Mouse (Mus musculus) MEL (cell line): ENCODE results near the gene Mical3. TPM values are rescaled to one million over a fixed set of nuclear protein-coding genes. Genes with fewer than 3 reads are reported as not detected.

ENCODE experiments used
- DNase-seq: peaks from one replicate; pipeline ENCODE4 v3.0.0; 2011; ENCODE audit warnings: low read depth, low spot score
- H3K27ac ChIP-seq: 2 replicates; pipeline ENCODE4 v1.5.1; 2012; ENCODE audit warnings: low read depth, mild to moderate bottlenecking, control low read depth, low read length, moderate library complexity; ENCODE audit not compliant: control insufficient read depth
- H3K27me3 ChIP-seq, 2 experiments: fragments of 150-350 bp in 1 of 2; sonication (generic) in 1 of 2; 2 replicates each; pipeline ENCODE4 v1.6.1; 2012; ENCODE audit warnings: low read length in 2 of 2, mild to moderate bottlenecking in 2 of 2, improper control_type of control experiment in 1 of 2, moderate library complexity in 1 of 2; ENCODE audit not compliant: insufficient read depth in 2 of 2, control insufficient read depth in 1 of 2
- H3K36me3 ChIP-seq, 2 experiments: 2 replicates each; pipeline ENCODE4 v1.6.1; 2012 to 2014; ENCODE audit warnings: low read length in 2 of 2, improper control_type of control experiment in 1 of 2, inconsistent platforms in 1 of 2, mild to moderate bottlenecking in 1 of 2; ENCODE audit not compliant: insufficient read depth in 2 of 2, control insufficient read depth in 1 of 2
- H3K4me1 ChIP-seq, 2 experiments: fragments of 150-350 bp in 1 of 2; sonication (generic) in 1 of 2; 2 replicates each; pipeline ENCODE4 v1.6.1; 2012; ENCODE audit warnings: low read length in 2 of 2, improper control_type of control experiment in 1 of 2, mild to moderate bottlenecking in 1 of 2; ENCODE audit not compliant: insufficient read depth in 2 of 2, control insufficient read depth in 1 of 2
- H3K4me3 ChIP-seq, 2 experiments: fragments of 150-350 bp in 1 of 2; sonication (generic) in 1 of 2; 2 replicates each; pipeline ENCODE4 v1.5.1; 2012; ENCODE audit warnings: low read depth in 2 of 2, low read length in 2 of 2, mild to moderate bottlenecking in 2 of 2, moderate library complexity in 2 of 2, control low read depth in 1 of 2, improper control_type of control experiment in 1 of 2; ENCODE audit not compliant: control insufficient read depth in 1 of 2, insufficient read depth in 1 of 2
- H3K79me2 ChIP-seq: 2 replicates; pipeline ENCODE4 v1.6.1; 2012; ENCODE audit warnings: mild to moderate bottlenecking, low read length, moderate library complexity; ENCODE audit not compliant: control insufficient read depth, poor library complexity, insufficient read depth
- H3K9ac ChIP-seq: 2 replicates; pipeline ENCODE4 v1.6.1; 2012; ENCODE audit warnings: low read depth, mild to moderate bottlenecking, control low read depth, low read length, moderate library complexity; ENCODE audit not compliant: control insufficient read depth, poor library complexity, severe bottlenecking
- H3K9me3 ChIP-seq: fragments of 150-350 bp; sonication (generic); replicated peaks from 2 replicates; pipeline ENCODE4 v1.6.1; 2012; ENCODE audit warnings: mild to moderate bottlenecking, low read length, improper control_type of control experiment, moderate library complexity; ENCODE audit not compliant: insufficient read depth
- BHLHE40 ChIP-seq: IDR thresholded peaks from 2 replicates; pipeline ENCODE4 v1.6.1; 2012; ENCODE audit warnings: low read depth, mild to moderate bottlenecking, inconsistent platforms, low read length, improper control_type of control experiment, borderline replicate concordance
- CHD1 ChIP-seq: IDR thresholded peaks from 2 replicates; pipeline ENCODE4 v1.6.1; 2012; ENCODE audit warnings: low read depth, mild to moderate bottlenecking, inconsistent platforms, low read length, improper control_type of control experiment
- CHD2 ChIP-seq: IDR thresholded peaks from 2 replicates; pipeline ENCODE4 v1.6.1; 2011; ENCODE audit warnings: low read length, improper control_type of control experiment
- CTCF ChIP-seq, 3 experiments: IDR thresholded peaks in 2 of 3; conservative IDR thresholded peaks in 1 of 3; 2 replicates each; pipeline ENCODE4 v1.5.1; 2011 to 2012; ENCODE audit warnings: low read length in 3 of 3, low read depth in 2 of 3, mild to moderate bottlenecking in 2 of 3, improper control_type of control experiment in 1 of 3, inconsistent platforms in 1 of 3, mixed read lengths in 1 of 3, moderate library complexity in 1 of 3; ENCODE audit not compliant: control insufficient read depth in 1 of 3, insufficient read depth in 1 of 3, poor library complexity in 1 of 3, severe bottlenecking in 1 of 3
- E2F4 ChIP-seq: IDR thresholded peaks from 2 replicates; pipeline ENCODE4 v1.6.1; 2011; ENCODE audit warnings: low read depth, low read length, improper control_type of control experiment, borderline replicate concordance
- ELF1 ChIP-seq: IDR thresholded peaks from 2 replicates; pipeline ENCODE4 v1.6.1; 2014; ENCODE audit warnings: low read depth, mild to moderate bottlenecking, inconsistent platforms, low read length, improper control_type of control experiment, moderate library complexity
- EP300 ChIP-seq, 2 experiments: IDR thresholded peaks; 2 replicates each; pipeline ENCODE4 v1.6.1; 2011; ENCODE audit warnings: improper control_type of control experiment in 2 of 2, low read length in 2 of 2, low read depth in 1 of 2, mild to moderate bottlenecking in 1 of 2
- ETS1 ChIP-seq: IDR thresholded peaks from 2 replicates; pipeline ENCODE4 v1.6.1; 2012; ENCODE audit warnings: low read depth, mild to moderate bottlenecking, inconsistent platforms, low read length, improper control_type of control experiment, moderate library complexity
- GATA1 ChIP-seq: IDR thresholded peaks from 2 replicates; pipeline ENCODE4 v1.6.1; 2011; ENCODE audit warnings: low read depth, low read length, improper control_type of control experiment
- HCFC1 ChIP-seq: IDR thresholded peaks from 2 replicates; pipeline ENCODE4 v1.6.1; 2012; ENCODE audit warnings: low read depth, mild to moderate bottlenecking, inconsistent platforms, low read length, improper control_type of control experiment, moderate library complexity
- JUND ChIP-seq: IDR thresholded peaks from 2 replicates; pipeline ENCODE4 v1.6.1; 2011; ENCODE audit warnings: low read depth, mild to moderate bottlenecking, improper control_type of control experiment, low read length
- KAT2A ChIP-seq: conservative IDR thresholded peaks from 2 replicates; pipeline ENCODE4 v1.6.1; 2012; ENCODE audit warnings: low read depth, low read length, improper control_type of control experiment, inconsistent platforms
- MAX ChIP-seq: IDR thresholded peaks from 2 replicates; pipeline ENCODE4 v1.6.1; 2011; ENCODE audit warnings: low read length, improper control_type of control experiment
- MYB ChIP-seq: IDR thresholded peaks from 2 replicates; pipeline ENCODE4 v1.6.1; 2011; ENCODE audit warnings: mild to moderate bottlenecking, low read depth, low read length, improper control_type of control experiment
- NELFE ChIP-seq: IDR thresholded peaks from 2 replicates; pipeline ENCODE4 v1.6.1; 2011; ENCODE audit warnings: low read depth, low read length, improper control_type of control experiment
- NRF1 ChIP-seq: IDR thresholded peaks from 2 replicates; pipeline ENCODE4 v1.6.1; 2014; ENCODE audit warnings: low read depth, mild to moderate bottlenecking, inconsistent platforms, low read length, improper control_type of control experiment, moderate library complexity; ENCODE audit not compliant: poor library complexity, insufficient read depth, severe bottlenecking
- POLR2A ChIP-seq, 2 experiments: IDR thresholded peaks; 2 replicates each; pipeline ENCODE4 v1.6.1; 2011 to 2012; ENCODE audit warnings: low read length in 2 of 2, mild to moderate bottlenecking in 2 of 2, control low read depth in 1 of 2, improper control_type of control experiment in 1 of 2, low read depth in 1 of 2, moderate library complexity in 1 of 2; ENCODE audit not compliant: control insufficient read depth in 1 of 2, insufficient read depth in 1 of 2, poor library complexity in 1 of 2
- POLR2AphosphoS2 ChIP-seq: IDR thresholded peaks from 2 replicates; pipeline ENCODE4 v1.6.1; 2011; ENCODE audit warnings: low read length, improper control_type of control experiment
- POLR2AphosphoS5 ChIP-seq: IDR thresholded peaks from 2 replicates; pipeline ENCODE4 v1.6.1; 2012; ENCODE audit warnings: low read depth, borderline replicate concordance, mild to moderate bottlenecking, inconsistent platforms, low read length, moderate library complexity, mixed read lengths
- RAD21 ChIP-seq: IDR thresholded peaks from 2 replicates; pipeline ENCODE4 v1.6.1; 2011; ENCODE audit warnings: mild to moderate bottlenecking, low read depth, low read length, improper control_type of control experiment
- RCOR1 ChIP-seq: IDR thresholded peaks from 2 replicates; pipeline ENCODE4 v1.6.1; 2012; ENCODE audit warnings: low read depth, mild to moderate bottlenecking, inconsistent platforms, low read length, improper control_type of control experiment
- SMC3 ChIP-seq: IDR thresholded peaks from 2 replicates; pipeline ENCODE4 v1.6.1; 2011; ENCODE audit warnings: low read depth, low read length, improper control_type of control experiment
- TAL1 ChIP-seq: IDR thresholded peaks from 2 replicates; pipeline ENCODE4 v1.6.1; 2012; ENCODE audit warnings: mild to moderate bottlenecking, inconsistent platforms, low read length, moderate library complexity, mixed read lengths
- TBP ChIP-seq: IDR thresholded peaks from 2 replicates; pipeline ENCODE4 v1.8.0; 2011; ENCODE audit warnings: low read depth, low read length, improper control_type of control experiment
- USF1 ChIP-seq: IDR thresholded peaks from 2 replicates; pipeline ENCODE4 v1.6.1; 2014; ENCODE audit warnings: low read depth, mild to moderate bottlenecking, inconsistent platforms, low read length, improper control_type of control experiment, moderate library complexity
- USF2 ChIP-seq, 2 experiments: IDR thresholded peaks; 2 replicates each; pipeline ENCODE4 v1.6.1; 2011 to 2012; ENCODE audit warnings: improper control_type of control experiment in 2 of 2, low read length in 2 of 2, borderline replicate concordance in 1 of 2, inconsistent platforms in 1 of 2, low read depth in 1 of 2, mild to moderate bottlenecking in 1 of 2; ENCODE audit not compliant: insufficient read depth in 1 of 2
- ZC3H11A ChIP-seq: IDR thresholded peaks from 2 replicates; pipeline ENCODE4 v1.6.1; 2012; ENCODE audit warnings: low read depth, mild to moderate bottlenecking, inconsistent platforms, low read length, improper control_type of control experiment
- ZKSCAN1 ChIP-seq: IDR thresholded peaks from 2 replicates; pipeline ENCODE4 v1.6.1; 2012; ENCODE audit warnings: low read depth, mild to moderate bottlenecking, inconsistent platforms, low read length, improper control_type of control experiment, moderate library complexity
- ZMIZ1 ChIP-seq: IDR thresholded peaks from 2 replicates; pipeline ENCODE4 v1.6.1; 2012; ENCODE audit warnings: low read depth, mild to moderate bottlenecking, inconsistent platforms, low read length, improper control_type of control experiment, moderate library complexity
- ZNF384 ChIP-seq: IDR thresholded peaks from 2 replicates; pipeline ENCODE4 v1.6.1; 2012; ENCODE audit warnings: low read depth, mild to moderate bottlenecking, inconsistent platforms, low read length, improper control_type of control experiment
- polyA plus RNA-seq, 2 experiments: library from polyadenylated mRNA; stranded (reverse) in 1 of 2; unstranded in 1 of 2; fragments of >175 nt in 1 of 2; fragments of >200 nt in 1 of 2; gene quantifications; 2 replicates each; pipeline versions ENCODE4 v1.2.1 to v1.2.4; 2012; ENCODE audit warnings: low replicate concordance in 2 of 2, low read depth in 1 of 2; ENCODE audit not compliant: insufficient read length in 2 of 2, insufficient read depth in 1 of 2, missing spikeins in 1 of 2
- total RNA-seq: library from RNA; depleted of rRNA; stranded (reverse); fragments of 300-350 nt; gene quantifications from 2 replicates; pipeline ENCODE4 v1.2.3, GENCODE M21; 2012

Mical3 gene
- total and polyA plus RNA-seq, 3 experiments: 19.8 to 125 (median 31.4) TPM

GRCm38 (mm10) chr6:121117142-121117541, 13.7 kb downstream of the Mical3 start (continued):
- TF ChIP-seq POLR2AphosphoS2: no peak

- peaks cover 0 to 7% of the 10 kb centered on the region in 2 experiments; a peak in 2 of 4 replicates for H3K36me3 ChIP-seq
- H3K9ac ChIP-seq: no peak overlapping the region
- H3K4me1 ChIP-seq: peaks cover 0 to 7% of the 10 kb centered on the region in 2 experiments; a peak in 3 of 4 replicates
- H3K27ac ChIP-seq: no peak overlapping the region
- TF ChIP-seq BHLHE40 (no peak), RCOR1 (no peak), ZNF384 (no peak), MAX (no peak), ZMIZ1 (no peak), USF2 (IDR thresholded peaks at IDR 0.05; ENCODE audit: borderline replicate concordance in 1 of 2, insufficient read depth in 1 of 2, low read depth in 1 of 2, low read length in 2 of 2) (no peak), CHD2 (no peak), ETS1 (no peak), CHD1 (no peak), POLR2A (IDR thresholded peaks at IDR 0.05; ENCODE audit: control insufficient read depth in 1 of 2, insufficient read depth in 1 of 2, low read depth in 1 of 2, low read length in 2 of 2, poor library complexity in 1 of 2) (no peak), RAD21 (no peak), SMC3 (no peak), MYB (no peak), KAT2A (no peak), ZC3H11A (no peak), TAL1 (no peak)
- DNase-seq: no peak
- H3K27me3 ChIP-seq: no peaks in the 10 kb centered on the region
- H3K9me3 ChIP-seq: no peaks in the 10 kb centered on the region
- H3K4me3 ChIP-seq: no peak overlapping the region
- H3K79me2 ChIP-seq: no peaks in the 10 kb centered on the region
These were observed 14.4 kb downstream of the Mical3 start for GRCm38 (mm10) chr6:121116434-121116833.

DNA sequence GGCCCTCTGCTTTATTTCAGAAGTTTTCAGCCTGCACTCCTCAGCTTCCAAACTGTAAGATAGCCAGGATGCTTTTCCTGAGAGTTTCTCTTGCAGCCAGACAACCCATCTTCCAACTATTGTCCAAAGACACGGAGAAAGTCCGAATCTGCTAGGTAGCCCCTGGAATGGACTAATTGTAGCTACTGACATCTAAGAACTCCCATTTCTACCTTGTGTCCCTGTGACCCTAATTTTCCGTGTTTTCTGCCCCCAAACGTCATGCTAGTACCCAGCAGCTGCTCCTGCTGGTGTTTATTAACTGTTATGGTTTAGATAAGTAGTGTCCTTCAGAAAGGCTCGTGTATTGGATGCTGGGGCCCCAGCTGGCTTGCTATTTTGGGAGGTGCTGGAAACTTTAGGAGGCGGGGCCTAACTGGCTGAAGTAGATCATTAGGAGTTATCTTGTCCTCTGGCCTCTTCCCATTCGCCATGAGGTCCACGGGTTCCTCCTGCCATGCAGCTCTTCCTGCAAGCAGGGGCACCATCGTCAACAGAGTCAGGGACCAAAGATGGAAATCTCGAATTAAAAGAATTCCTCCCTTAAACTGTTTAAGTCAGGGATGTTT, 19.2 kb downstream of the Mical3 start:
- Histone ChIP-seq H3K79me2 (peaks cover 28% of the 10 kb centered on the region), H3K4me3 (peak overlapping the region; percentile 28 to 53), H3K9me3 (no peaks in the 10 kb centered on the region), H3K27ac (peak overlapping the region; percentile 65), H3K36me3 (peaks cover 0 to 16% of the 10 kb centered on the region in 2 experiments; a peak in 2 of 4 replicates), H3K4me1 (peaks cover 2 to 20% of the 10 kb centered on the region in 2 experiments; a peak in 3 of 4 replicates), H3K9ac (peak overlapping the region; percentile 46), H3K27me3 (no peaks in the 10 kb centered on the region)
- DNase-seq: peak; percentile 92
- TF ChIP-seq NRF1: no peak
- TF ChIP-seq E2F4: no peak
- TF ChIP-seq ZKSCAN1: no peak
- TF ChIP-seq HCFC1: peak; percentile 58
- no peak for TF ChIP-seq JUND
- peak; percentile 69 for TF ChIP-seq MAX
- TF ChIP-seq GATA1: peak; percentile 70
- no peak for TF ChIP-seq POLR2AphosphoS5
- 0 out of 2 replicates have a peak, but pooled peaks have one; percentile 8 for TF ChIP-seq USF1
- peak in 1 of 2 experiments; percentile 15; a peak in 1 of 4 replicates for TF ChIP-seq EP300 (IDR thresholded peaks at IDR 0.05; ENCODE audit: low read depth in 1 of 2, low read length in 2 of 2)
- TF ChIP-seq ELF1: no peak
- TF ChIP-seq CTCF (IDR thresholded peaks at IDR 0.05 in 2 of 3, conservative IDR thresholded peaks at IDR 0.05 in 1 of 3; ENCODE audit: control insufficient read depth in 1 of 3, insufficient read depth in 1 of 3, low read depth in 2 of 3, low read length in 3 of 3, poor library complexity in 1 of 3, severe bottlenecking in 1 of 3): no peak
- TF ChIP-seq ETS1: peak; percentile 93
- no peak for TF ChIP-seq TBP
- TF ChIP-seq ZNF384: no peak
- TF ChIP-seq NELFE: peak; percentile 43; the same call in 1 of the 2 replicates
